Mouse (Mus musculus) 416B (cell line): ENCODE results near the gene Timp2.
"Not testable (repeated sequence)": the region's sequence is repeated elsewhere in the genome, so short reads cannot be mapped to it uniquely, and the experiment has no call there.

Experiments
- DNase-seq: peaks from one replicate; pipeline ENCODE4 v3.0.0; 2011; ENCODE audit warnings: low read depth

Timp2 gene

DNA sequence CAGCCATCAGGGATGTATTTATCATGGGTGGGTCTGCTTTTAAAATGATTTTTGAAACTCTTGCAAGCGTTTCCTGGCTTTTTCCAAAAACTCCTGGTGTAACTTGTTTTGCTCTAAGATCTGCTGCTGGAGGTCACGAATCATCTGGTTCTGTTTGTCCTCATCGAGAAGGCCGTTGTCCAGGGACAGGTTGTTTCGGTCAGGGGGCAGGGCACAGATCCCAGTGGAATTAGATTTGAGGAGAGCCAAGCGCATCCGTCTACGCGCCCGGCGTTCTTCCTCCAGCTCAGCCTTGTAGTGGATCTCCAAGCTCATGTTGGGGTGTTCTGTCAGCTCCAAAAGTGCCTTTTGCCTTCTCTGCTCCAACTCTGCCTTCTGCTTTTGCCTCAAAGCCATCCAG is 23.2 kb downstream of the Timp2 start:
- DNase-seq, result no peak

DNA sequence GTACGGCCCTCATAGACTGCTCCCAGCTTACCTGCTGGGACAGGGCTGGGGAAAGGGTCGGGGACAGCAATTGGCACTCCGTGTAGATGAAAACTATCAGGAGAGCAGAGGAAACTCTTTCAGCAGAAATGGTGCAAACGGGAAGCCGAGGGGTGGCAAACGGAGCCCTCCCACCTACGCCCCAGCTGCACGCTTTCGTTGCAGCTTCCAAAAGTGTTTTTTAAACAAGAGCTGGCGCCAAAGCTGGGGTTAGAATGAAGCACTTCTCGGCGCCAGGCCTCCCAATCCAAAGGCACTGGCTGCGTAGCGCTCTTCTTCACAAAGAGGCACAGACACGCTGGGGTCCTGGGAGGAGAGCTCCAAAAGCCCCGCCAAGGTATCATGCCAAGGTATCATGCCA is 24.8 kb downstream of the Timp2 start:
- no peak for DNase-seq

DNA sequence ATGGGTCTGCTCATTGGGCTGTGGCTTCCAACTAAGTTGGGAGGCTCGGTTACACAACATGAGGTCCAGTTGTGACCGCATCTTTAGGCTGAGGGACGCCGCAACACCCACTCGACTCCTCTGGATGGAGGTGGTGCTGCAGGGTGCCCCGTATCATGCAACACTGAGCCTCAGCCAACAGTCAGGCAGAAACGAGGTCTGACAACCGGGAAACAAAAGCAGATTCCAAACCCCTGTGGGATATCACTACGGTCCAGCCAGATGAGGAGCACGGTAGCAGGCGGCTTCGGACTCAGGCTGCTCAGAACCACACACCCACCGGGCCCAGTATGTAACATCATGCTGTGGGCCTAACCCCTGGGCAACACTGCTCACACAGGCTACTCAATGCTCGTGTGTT is 25.2 kb downstream of the Timp2 start:
- no peak for DNase-seq

- no peak for DNase-seq
Observed at GRCm38 (mm10) chr11:118328947-118329346, 26.6 kb downstream of the Timp2 start.

DNA sequence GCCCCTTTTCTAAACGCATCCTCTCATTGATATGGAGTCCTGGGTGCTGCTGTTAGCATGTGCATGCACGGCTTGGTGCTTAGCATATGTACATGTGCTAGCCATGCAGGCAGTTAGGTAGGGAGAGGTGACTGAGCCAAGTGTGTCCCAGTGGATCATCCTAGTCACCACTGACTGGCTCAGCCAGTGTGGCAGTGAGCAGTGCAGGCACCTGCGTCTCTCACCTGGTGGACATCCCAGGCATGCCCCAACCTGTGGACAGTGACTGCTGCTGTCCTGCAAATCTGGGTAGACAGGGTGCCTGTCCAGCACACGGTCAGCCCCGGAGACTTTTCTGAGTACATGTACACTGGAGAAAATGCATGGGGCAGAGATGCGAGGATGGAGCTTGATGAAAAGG is 27.0 kb downstream of the Timp2 start:
- DNase-seq, result no peak

GRCm38 (mm10) chr11:118326991-118327971 is 28.3 kb downstream of the Timp2 start:
- no peak for DNase-seq

- no peak for DNase-seq
Observed at GRCm38 (mm10) chr11:118326491-118326890, 29.0 kb downstream of the Timp2 start.

- DNase-seq, result no peak
Observed at GRCm38 (mm10) chr11:118324541-118324940, 31.0 kb downstream of the Timp2 start.

GRCm38 (mm10) chr11:118323974-118324373 is 31.6 kb downstream of the Timp2 start:
- no peak for DNase-seq

DNA sequence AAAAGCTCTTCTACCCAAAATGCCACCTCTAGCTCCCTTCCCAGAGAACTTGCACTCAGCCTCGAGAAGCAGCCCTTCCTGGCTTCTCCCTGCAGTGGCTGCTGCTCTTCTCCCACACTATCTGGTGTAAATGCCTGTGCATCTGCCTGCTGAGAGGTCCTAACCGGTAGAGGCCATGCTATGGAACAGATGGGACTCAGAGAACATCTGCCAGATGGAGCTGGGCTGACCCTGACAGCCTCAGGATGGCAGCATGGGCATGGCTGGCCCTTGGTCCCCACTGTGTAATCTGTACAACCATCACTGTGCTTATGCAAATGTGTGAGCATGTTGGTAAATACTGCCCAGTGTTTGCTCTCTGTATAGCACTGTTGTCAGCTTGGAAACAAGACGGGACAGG is 32.9 kb downstream of the Timp2 start:
- DNase-seq, result no peak

DNA sequence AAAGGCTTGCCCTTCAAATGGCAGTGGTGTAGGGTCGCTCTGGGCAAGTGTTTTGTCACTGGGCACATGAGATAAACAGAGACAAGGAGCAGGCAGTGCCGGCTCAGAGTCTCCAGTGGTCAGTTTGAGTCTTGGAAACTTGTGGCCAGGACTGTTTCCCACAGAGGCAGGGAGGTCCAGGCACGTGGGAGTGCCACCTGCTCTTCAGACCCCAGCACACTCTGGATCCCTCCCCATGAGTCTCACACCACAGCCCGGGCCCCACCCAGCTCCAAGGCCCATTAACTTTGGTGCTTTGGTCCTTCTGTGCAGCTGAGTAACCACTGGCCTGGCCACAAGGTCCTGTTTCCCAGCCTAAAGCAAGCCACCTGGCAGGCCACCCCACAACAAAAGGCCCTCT is 33.6 kb downstream of the Timp2 start:
- no peak for DNase-seq

- no peak for DNase-seq
Observed at GRCm38 (mm10) chr11:118321500-118321899, 34.0 kb downstream of the Timp2 start.

- peak; percentile 85 for DNase-seq
Observed at GRCm38 (mm10) chr11:118318678-118319077, 36.9 kb downstream of the Timp2 start.

DNA sequence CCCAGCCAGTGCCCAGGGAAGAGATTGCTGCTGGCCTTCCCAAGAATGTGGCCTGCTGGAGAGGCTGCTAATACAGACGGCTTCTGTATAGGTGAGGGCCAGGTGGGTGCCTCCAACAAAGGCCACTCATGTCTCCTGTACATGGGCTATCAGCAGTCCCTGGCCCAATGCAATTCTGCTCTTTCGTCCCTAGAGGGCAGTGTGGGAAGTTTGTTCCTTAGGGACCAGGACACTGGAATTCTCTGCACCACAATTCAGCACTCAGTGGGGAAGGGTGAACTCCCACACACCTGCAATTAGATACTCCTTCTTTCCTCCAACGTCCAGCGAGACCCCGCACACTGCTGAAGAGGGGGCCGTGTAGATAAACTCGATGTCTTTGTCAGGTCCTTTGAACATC is 38.4 kb downstream of the Timp2 start:
- peak; percentile 40 for DNase-seq

DNA sequence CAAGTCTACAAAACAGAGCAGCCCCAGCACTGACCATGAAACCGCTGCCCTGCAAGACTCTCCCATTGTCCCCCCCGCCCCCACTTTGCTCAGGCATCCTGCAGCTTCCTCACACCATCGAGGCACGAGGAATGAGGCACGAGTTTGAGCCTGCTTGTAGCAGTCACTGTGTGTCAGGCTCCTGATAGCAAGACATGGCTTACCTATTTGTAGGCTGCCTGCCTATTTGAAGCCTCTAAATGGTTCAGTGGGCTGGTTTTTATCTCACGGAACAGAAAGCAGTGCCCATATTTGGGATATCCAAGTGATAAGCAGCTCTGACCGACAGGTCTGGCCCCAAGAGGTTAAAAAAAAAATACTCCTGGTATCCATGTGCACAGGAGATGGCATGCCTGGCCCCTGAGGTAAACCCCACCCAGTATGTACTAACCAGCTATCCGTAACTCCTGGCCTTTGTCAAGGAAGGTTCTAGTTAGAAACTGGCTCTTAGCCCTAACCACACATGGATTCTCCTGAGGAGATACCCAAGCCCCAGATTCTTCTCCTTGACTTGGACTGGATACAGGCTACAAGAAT is 39.2 kb downstream of the Timp2 start:
- no peak for DNase-seq

- DNase-seq, result peak; percentile 47
Observed at GRCm38 (mm10) chr11:118312132-118312723, 43.3 kb downstream of the Timp2 start.

GRCm38 (mm10) chr11:118307962-118308361 is 47.6 kb downstream of the Timp2 start:
- not testable (repeated sequence) for DNase-seq

DNA sequence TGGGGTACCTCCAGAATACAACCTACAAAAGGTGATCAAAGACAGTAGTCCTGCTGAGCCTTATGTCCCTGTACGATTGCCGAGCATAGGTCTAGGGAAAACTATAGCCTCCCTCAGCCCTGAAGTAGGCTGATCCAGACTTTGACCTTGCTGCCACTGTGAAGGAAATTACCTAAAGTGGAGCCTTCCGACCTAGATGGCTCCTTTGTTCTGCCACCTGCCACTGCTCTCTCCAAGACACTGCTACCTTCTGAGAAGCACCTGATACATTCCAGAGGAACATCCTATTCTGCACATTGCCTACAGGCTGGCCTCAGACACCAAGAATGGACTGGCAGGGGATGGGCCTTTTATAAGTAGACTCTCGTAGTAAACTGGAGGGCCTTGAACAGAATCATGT is 51.6 kb downstream of the Timp2 start:
- not testable (repeated sequence) for DNase-seq

DNA sequence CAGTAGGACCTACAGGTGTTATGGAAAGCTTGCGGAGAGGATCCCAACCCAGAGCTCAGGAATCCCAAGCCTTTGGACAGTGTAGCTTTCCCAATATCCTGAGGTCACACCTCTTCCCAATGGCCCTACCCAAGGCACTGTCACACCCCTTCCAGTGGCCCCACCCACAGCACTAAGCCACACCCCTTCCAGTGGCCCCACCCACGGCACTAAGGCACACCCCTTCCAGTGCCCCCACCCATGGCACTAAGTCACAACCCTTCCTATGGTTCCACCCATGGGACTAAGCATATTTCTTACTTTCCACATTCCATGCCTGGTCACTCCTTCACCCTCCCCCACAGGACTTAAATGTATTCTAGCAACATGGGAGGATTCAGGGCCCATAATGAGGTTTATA is 56.7 kb downstream of the Timp2 start:
- DNase-seq, result no peak

- DNase-seq, result no peak
Observed at GRCm38 (mm10) chr11:118297967-118298366, 57.6 kb downstream of the Timp2 start.

DNA sequence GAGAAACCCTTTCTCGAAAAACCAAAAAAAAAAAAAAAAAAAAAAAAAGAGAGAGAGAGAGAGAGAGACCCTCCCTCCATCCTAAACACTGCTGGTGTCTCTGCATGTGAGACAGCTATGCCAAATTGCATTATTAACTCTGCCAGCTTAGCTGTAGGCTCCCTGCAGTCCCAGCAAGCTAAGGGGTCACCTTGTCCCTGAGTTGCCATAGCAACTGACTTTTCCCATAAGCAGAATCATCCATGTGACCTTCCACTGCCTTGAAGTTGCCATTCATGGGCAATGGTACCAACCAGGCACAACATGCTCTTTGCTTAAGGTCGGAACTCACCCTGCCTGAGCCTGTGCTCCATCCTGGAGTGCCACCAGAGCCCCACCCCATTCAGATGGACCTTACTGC is 60.5 kb downstream of the Timp2 start:
- DNase-seq, result no peak

GRCm38 (mm10) chr11:118292671-118293070 is 62.9 kb downstream of the Timp2 start:
- DNase-seq, result no peak
